Mouse (Mus musculus): Measurements from ENCODE around the gene 1500009C09Rik. TPM values are rescaled to one million over a fixed set of nuclear protein-coding genes. Genes with fewer than 3 reads are reported as not detected.

The 1500009C09Rik gene
- 1.0 and 1.2 TPM in 2 replicates for total RNA-seq (2012; rRNA removed)

DNA sequence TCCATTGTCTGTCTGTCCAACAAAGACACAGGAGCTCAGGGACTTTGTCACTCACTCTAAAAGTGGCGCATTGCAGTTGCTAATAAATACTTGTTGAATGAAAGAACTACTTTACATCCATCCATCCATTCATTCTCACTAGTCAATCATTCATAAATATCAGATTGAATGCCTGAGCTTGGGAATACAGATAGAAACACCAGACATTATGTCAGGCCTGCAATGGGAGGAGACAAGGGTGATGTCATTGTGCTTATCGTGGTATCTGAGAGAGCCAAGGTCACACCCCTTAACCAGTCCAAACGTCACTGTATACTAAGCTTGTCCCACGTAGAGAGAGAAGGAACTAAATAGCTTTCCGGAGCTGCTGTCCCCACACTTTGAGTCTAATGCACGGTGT is at the start of gene 1500009C09Rik:
1500009C09Rik (plus strand) TSS at position 301 of the 400 bp plus-strand sequence.
- H3K9me3 ChIP-seq (ENCODE audit: control insufficient read depth, insufficient read depth, low read depth, low read length) = no peaks in the 10 kb centered on the region

DNA sequence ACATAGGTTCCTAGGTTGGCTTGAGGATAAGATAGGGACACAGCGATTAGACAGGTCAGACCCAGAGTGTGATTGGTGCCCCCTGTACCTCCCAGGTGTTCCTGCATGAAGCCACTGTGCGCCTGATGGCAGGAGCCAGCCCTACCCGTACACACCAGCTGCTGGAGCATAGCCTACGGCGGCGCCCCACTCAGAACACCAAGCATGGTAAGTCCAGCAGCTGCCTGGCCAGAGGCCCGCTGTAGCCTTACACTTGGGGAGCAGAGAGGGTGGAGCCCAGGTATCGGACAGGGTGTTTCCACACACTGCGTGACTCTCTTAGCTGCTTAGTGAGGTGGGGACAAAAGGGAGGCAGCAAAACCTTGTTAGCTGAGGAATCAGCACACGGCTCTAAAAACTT is 49.1 kb upstream of the 1500009C09Rik start:
- DNase-seq (ENCODE audit: low read depth, low spot score) = no peak
- H3K36me3 ChIP-seq (ENCODE audit: control insufficient read depth, insufficient read depth, low read length, poor library complexity, severe bottlenecking) = peaks cover 56% of the 10 kb centered on the region
- in situ Hi-C loops (cut with MboI; ENCODE audit: low sequenced_read_pairs in 2 of 2, unreplicated experiment in 2 of 2) = no loop called here
- no peak overlapping the region for H3K4me3 ChIP-seq (ENCODE audit: insufficient read depth in 1 of 2, low read depth in 1 of 2, low read length in 2 of 2, poor library complexity in 1 of 2, severe bottlenecking in 1 of 2)
- H3K9me3 ChIP-seq (ENCODE audit: control insufficient read depth, insufficient read depth, low read depth, low read length) = no peaks in the 10 kb centered on the region
- TF ChIP-seq ZNF384 (IDR thresholded peaks at IDR 0.05; ENCODE audit: low read depth, low read length) = no peak
- TF ChIP-seq ZC3H11A (IDR thresholded peaks at IDR 0.05; ENCODE audit: borderline replicate concordance, low read depth, low read length) = no peak
- no peak for TF ChIP-seq HCFC1 (IDR thresholded peaks at IDR 0.05; ENCODE audit: borderline replicate concordance, insufficient read depth, low read length)
- no peak for TF ChIP-seq MAFK (IDR thresholded peaks at IDR 0.05; ENCODE audit: insufficient read depth, low read depth, low read length)
- no peak for TF ChIP-seq CHD2 (IDR thresholded peaks at IDR 0.05; ENCODE audit: low read depth, low read length)
- H3K4me1 ChIP-seq (ENCODE audit: control insufficient read depth in 2 of 2, insufficient read depth in 2 of 2, low read length in 2 of 2, poor library complexity in 1 of 2) = peaks cover 0 to 14% of the 10 kb centered on the region in 2 experiments; a peak in 3 of 4 replicates
- H3K27ac ChIP-seq (ENCODE audit: insufficient read depth, low read depth, low read length, poor library complexity, severe bottlenecking) = no peak overlapping the region
- no peak overlapping the region for H3K9ac ChIP-seq (ENCODE audit: insufficient read depth, low read depth, low read length, poor library complexity, severe bottlenecking)

More for the DNA sequence above, at the start of gene 1500009C09Rik:
- Histone ChIP-seq H3K36me3 (ENCODE audit: control insufficient read depth, insufficient read depth, low read length, poor library complexity, severe bottlenecking) (no peaks in the 10 kb centered on the region), H3K27ac (ENCODE audit: insufficient read depth, low read depth, low read length, poor library complexity, severe bottlenecking) (no peak within 1 kb of the TSS), H3K4me1 (ENCODE audit: control insufficient read depth in 2 of 2, insufficient read depth in 2 of 2, low read length in 2 of 2, poor library complexity in 1 of 2) (peaks cover 20 to 24% of the 10 kb centered on the region in 2 experiments), H3K4me3 (ENCODE audit: insufficient read depth in 1 of 2, low read depth in 1 of 2, low read length in 2 of 2, poor library complexity in 1 of 2, severe bottlenecking in 1 of 2) (no peak within 1 kb of the TSS), H3K9ac (ENCODE audit: insufficient read depth, low read depth, low read length, poor library complexity, severe bottlenecking) (no peak within 1 kb of the TSS)
- in situ Hi-C loops (cut with MboI; ENCODE audit: low sequenced_read_pairs in 2 of 2, unreplicated experiment in 2 of 2) = no loop called here
- TF ChIP-seq CHD2 (IDR thresholded peaks at IDR 0.05; ENCODE audit: low read depth, low read length) = no peak
- TF ChIP-seq ZC3H11A (IDR thresholded peaks at IDR 0.05; ENCODE audit: borderline replicate concordance, low read depth, low read length) = no peak
- TF ChIP-seq ZNF384 (IDR thresholded peaks at IDR 0.05; ENCODE audit: low read depth, low read length) = no peak
- TF ChIP-seq MAFK (IDR thresholded peaks at IDR 0.05; ENCODE audit: insufficient read depth, low read depth, low read length) = no peak
- TF ChIP-seq HCFC1 (IDR thresholded peaks at IDR 0.05; ENCODE audit: borderline replicate concordance, insufficient read depth, low read length) = no peak
- DNase-seq (ENCODE audit: low read depth, low spot score) = no peak

DNA sequence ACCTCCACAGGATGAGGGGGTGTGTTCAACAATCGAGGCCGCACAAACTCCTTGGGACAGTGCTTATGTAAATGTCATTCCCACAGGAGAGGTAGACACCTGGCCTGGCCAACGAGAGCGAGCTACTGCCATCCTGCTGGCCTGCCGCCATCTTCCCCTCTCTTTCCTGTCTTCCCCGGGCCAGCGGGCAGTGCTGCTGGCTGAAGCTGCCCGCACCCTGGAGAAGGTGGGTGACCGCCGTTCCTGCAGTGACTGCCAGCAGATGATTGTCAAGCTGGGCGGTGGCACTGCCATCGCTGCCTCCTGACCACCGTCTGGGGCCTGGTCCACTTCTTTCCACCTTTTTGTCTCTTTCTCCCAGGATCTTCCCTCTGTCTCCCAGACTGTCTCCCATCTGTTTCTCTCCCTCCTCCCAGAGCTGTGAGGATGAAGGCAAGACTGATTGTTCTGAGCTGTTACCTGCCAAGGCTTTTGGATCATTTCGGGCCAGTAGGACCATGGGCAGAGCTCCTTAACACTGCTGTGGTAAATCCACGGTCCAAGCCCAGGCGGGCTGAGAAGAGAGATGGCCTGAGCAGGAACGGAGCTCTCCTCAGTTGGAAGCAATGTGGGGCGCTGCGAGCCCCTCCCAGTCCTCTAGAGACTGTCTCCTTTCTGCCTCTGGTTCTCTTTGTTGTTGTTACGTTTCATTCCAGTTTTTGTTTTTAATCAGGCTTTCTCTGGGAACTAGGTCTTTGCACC is 48.4 kb upstream of the 1500009C09Rik start:
- Histone ChIP-seq H3K9ac (ENCODE audit: insufficient read depth, low read depth, low read length, poor library complexity, severe bottlenecking) (no peak overlapping the region), H3K36me3 (ENCODE audit: control insufficient read depth, insufficient read depth, low read length, poor library complexity, severe bottlenecking) (peaks cover 49% of the 10 kb centered on the region), H3K4me3 (ENCODE audit: insufficient read depth in 1 of 2, low read depth in 1 of 2, low read length in 2 of 2, poor library complexity in 1 of 2, severe bottlenecking in 1 of 2) (no peak overlapping the region), H3K27ac (ENCODE audit: insufficient read depth, low read depth, low read length, poor library complexity, severe bottlenecking) (no peak overlapping the region), H3K4me1 (ENCODE audit: control insufficient read depth in 2 of 2, insufficient read depth in 2 of 2, low read length in 2 of 2, poor library complexity in 1 of 2) (peaks cover 0 to 17% of the 10 kb centered on the region in 2 experiments; a peak in 3 of 4 replicates), H3K9me3 (ENCODE audit: control insufficient read depth, insufficient read depth, low read depth, low read length) (no peaks in the 10 kb centered on the region)
- in situ Hi-C loops (cut with MboI; ENCODE audit: low sequenced_read_pairs in 2 of 2, unreplicated experiment in 2 of 2) = no loop called here
- TF ChIP-seq MAFK (IDR thresholded peaks at IDR 0.05; ENCODE audit: insufficient read depth, low read depth, low read length) (no peak), CHD2 (IDR thresholded peaks at IDR 0.05; ENCODE audit: low read depth, low read length) (no peak), ZC3H11A (IDR thresholded peaks at IDR 0.05; ENCODE audit: borderline replicate concordance, low read depth, low read length) (no peak), ZNF384 (IDR thresholded peaks at IDR 0.05; ENCODE audit: low read depth, low read length) (no peak), HCFC1 (IDR thresholded peaks at IDR 0.05; ENCODE audit: borderline replicate concordance, insufficient read depth, low read length) (no peak)
- DNase-seq (ENCODE audit: low read depth, low spot score) = no peak

DNA sequence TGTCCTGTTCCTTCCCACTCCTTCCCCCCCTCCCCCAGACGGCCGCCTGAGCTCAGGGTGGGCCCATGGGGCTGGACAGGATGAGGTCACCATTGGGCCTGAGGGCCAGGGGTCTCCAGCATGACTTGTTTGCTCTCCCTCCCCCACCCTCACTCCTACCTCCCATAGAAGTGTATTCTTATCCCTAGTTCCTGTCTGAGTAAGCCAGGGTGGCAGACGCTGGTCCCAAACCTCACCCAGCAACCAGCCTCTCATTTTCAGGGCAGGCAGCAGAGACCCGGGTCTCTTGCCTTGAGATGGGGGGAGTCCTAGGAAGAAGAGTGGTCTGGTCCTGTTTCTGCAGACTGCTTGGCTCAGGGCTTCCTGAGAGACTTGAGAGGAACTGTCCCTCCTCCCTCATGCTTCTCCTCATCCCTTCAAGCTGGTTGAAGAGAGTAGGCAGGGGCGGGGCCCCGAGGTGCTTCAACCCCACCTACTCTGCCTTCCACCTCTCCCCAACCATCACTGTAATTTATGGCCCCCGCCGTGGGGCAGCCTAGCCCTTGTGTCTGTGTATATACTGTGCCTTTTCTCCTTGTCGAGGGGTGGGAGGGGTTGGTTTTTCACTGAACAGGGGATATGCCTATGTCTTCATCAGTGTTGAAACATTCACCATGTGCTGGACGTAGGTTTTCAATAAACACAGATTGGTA is 47.4 kb upstream of the 1500009C09Rik start:
- H3K36me3 ChIP-seq (ENCODE audit: control insufficient read depth, insufficient read depth, low read length, poor library complexity, severe bottlenecking) = peaks cover 40% of the 10 kb centered on the region
- H3K9ac ChIP-seq (ENCODE audit: insufficient read depth, low read depth, low read length, poor library complexity, severe bottlenecking) = no peak overlapping the region
- no peak overlapping the region for H3K4me3 ChIP-seq (ENCODE audit: insufficient read depth in 1 of 2, low read depth in 1 of 2, low read length in 2 of 2, poor library complexity in 1 of 2, severe bottlenecking in 1 of 2)
- TF ChIP-seq MAFK (IDR thresholded peaks at IDR 0.05; ENCODE audit: insufficient read depth, low read depth, low read length) (no peak), HCFC1 (IDR thresholded peaks at IDR 0.05; ENCODE audit: borderline replicate concordance, insufficient read depth, low read length) (no peak), ZC3H11A (IDR thresholded peaks at IDR 0.05; ENCODE audit: borderline replicate concordance, low read depth, low read length) (no peak), ZNF384 (IDR thresholded peaks at IDR 0.05; ENCODE audit: low read depth, low read length) (no peak), CHD2 (IDR thresholded peaks at IDR 0.05; ENCODE audit: low read depth, low read length) (no peak)
- H3K9me3 ChIP-seq (ENCODE audit: control insufficient read depth, insufficient read depth, low read depth, low read length) = no peaks in the 10 kb centered on the region
- peaks cover 0 to 17% of the 10 kb centered on the region in 2 experiments; a peak in 3 of 4 replicates for H3K4me1 ChIP-seq (ENCODE audit: control insufficient read depth in 2 of 2, insufficient read depth in 2 of 2, low read length in 2 of 2, poor library complexity in 1 of 2)
- in situ Hi-C loops (cut with MboI; ENCODE audit: low sequenced_read_pairs in 2 of 2, unreplicated experiment in 2 of 2) = no loop called here
- DNase-seq (ENCODE audit: low read depth, low spot score) = no peak
- no peak overlapping the region for H3K27ac ChIP-seq (ENCODE audit: insufficient read depth, low read depth, low read length, poor library complexity, severe bottlenecking)

Data from ES-E14 (cell line).